Mouse (Mus musculus): Measurements from ENCODE around the gene Slc45a2. TPM values are rescaled to one million over a fixed set of nuclear protein-coding genes. Genes with fewer than 3 reads are reported as not detected.
"Not testable (repeated sequence)": the region's sequence is repeated elsewhere in the genome, so short reads cannot be mapped to it uniquely, and the experiment has no call there.

The Slc45a2 gene
- polyA plus RNA-seq, 1 experiment from 2014 or later, result not detected

DNA sequence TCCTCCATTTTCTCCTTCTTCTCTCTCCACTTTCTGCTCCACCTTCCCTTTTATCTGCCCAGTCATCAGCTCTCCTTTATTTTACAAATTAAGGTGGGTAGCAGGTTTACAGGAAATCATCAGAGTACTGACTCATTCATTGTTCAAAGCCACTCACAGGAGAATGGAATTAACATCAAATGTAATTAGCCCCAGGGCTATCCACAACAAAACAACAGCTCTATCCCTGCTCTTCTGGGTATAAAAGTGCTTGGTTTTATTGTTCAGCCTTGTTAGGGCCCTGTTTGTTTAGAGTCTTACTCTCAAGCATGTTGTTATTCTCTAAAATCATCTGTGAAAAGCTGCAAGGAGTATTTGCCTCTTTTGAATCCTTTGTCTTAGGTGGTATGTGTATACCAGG lies 23.4 kb upstream of the Slc45a2 start:
- Histone ChIP-seq H3K4me3 (replicated peaks) (no peak overlapping the region), H3K36me3 (no peaks in the 10 kb centered on the region), H3K27ac (no peak overlapping the region), H3K4me2 (replicated peaks) (no peak overlapping the region), H3K4me1 (replicated peaks) (no peaks in the 10 kb centered on the region), H3K9me3 (no peaks in the 10 kb centered on the region), H3K27me3 (replicated peaks) (no peaks in the 10 kb centered on the region), H3K9ac (no peak overlapping the region)
- ATAC-seq, result no peak

DNA sequence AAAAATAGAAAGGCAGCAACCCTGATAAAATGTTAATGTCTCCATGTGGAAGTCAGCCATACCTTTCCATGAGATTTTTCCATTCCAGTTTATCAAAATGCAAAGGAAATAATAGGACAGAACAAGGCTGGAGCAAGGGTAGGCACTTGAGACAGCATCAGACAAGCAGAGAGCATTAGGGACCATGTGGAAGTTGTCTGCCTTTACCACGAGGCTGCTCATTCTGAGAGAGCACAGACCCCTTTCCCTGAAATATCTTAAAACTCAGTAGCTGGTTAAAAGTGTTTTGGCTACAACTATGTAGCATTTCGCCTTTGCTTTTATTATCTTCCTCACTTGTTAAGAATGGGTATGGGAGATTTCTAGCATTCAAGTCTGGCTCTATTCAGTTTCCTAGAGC lies 19.8 kb upstream of the Slc45a2 start:
- Histone ChIP-seq H3K9me3 (no peaks in the 10 kb centered on the region), H3K9ac (no peak overlapping the region), H3K27ac (no peak overlapping the region), H3K36me3 (no peaks in the 10 kb centered on the region), H3K4me2 (replicated peaks) (no peak overlapping the region), H3K27me3 (replicated peaks) (no peaks in the 10 kb centered on the region), H3K4me3 (replicated peaks) (no peak overlapping the region), H3K4me1 (replicated peaks) (0 out of 2 replicates have a peak, but pooled peaks cover 2% of the 10 kb centered on the region)
- whole genome bisulfite sequencing, result 49% methylated on average over 2 of the region's 2 CpGs
- ATAC-seq, result no peak

DNA sequence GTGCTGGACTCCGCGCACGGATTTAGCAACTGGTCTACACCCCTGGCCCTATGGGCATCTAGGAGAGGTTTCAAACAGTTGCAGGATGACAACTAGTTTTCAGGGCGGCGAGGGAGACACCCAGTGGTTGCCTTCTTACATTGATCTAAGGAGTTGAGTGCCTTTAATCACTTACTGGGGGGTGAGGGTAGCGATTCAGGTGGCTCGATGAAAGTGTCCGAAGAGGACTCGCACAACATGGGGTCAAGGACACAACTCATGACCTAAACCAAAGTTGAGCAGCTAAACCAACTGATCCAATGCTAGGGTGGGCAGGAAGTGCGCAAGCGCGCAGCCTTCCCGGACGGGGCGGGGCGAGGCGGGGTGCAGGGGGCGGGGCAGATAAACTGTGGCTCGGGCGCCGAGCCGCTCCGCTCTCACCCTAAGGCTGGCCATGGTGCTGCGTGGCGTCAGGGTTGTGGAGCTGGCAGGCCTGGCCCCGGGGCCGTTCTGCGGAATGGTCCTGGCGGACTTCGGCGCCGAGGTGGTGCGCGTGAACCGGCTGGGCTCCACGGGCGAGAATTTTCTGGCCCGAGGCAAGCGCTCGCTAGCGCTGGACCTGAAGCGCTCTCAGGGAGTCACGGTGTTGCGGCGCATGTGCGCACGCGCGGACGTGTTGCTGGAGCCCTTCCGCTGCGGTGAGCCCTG lies 19.0 kb upstream of the Slc45a2 start, which contains the start of gene Amacr:
Gene Amacr (plus strand): TSS at position 380 of the 687 bp plus-strand sequence.
- H3K36me3 ChIP-seq, result no peaks in the 10 kb centered on the region
- H3K4me1 ChIP-seq (replicated peaks), result 0 out of 2 replicates have a peak, but pooled peaks cover 2% of the 10 kb centered on the region
- ATAC-seq, result peak; percentile 98
- H3K4me3 ChIP-seq (replicated peaks), result peak within 1 kb of the TSS; percentile 73
- H3K27me3 ChIP-seq (replicated peaks), result no peaks in the 10 kb centered on the region
- peak within 1 kb of the TSS; percentile 57 for H3K4me2 ChIP-seq (replicated peaks)
- H3K9me3 ChIP-seq, result no peaks in the 10 kb centered on the region
- H3K9ac ChIP-seq, result peak within 1 kb of the TSS; percentile 91
- under 1% methylated on average over 52 of the region's 52 CpGs for WGBS
- peak within 1 kb of the TSS; percentile 93 for H3K27ac ChIP-seq

DNA sequence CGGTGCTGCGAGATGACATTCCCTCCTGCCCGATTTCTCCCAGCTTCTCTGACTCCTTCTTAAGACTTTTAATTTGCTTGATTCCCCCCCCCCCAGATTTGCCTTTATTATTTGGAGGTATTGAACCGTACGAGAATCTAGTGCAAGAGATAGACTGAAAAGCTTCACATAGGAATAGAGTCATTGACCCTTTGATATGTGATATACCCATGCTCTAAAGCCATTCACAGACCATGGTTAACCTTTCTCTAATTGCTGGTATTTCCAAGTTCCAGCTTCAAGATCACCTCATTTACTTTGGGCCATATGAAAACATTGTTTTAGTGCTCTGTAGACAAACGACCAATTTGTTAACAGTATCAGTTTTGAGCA lies 18.5 kb upstream of the Slc45a2 start:
- no peaks in the 10 kb centered on the region for H3K36me3 ChIP-seq
- WGBS, result 6% methylated on average over 6 of the region's 6 CpGs
- H3K4me1 ChIP-seq (replicated peaks), result 0 out of 2 replicates have a peak, but pooled peaks cover 2% of the 10 kb centered on the region
- peak; percentile 31 for ATAC-seq
- peak overlapping the region; percentile 91 for H3K9ac ChIP-seq
- H3K4me2 ChIP-seq (replicated peaks), result peak overlapping the region; percentile 57
- H3K27ac ChIP-seq, result peak overlapping the region; percentile 93; the same call in 1 of the 2 replicates
- H3K9me3 ChIP-seq, result no peaks in the 10 kb centered on the region
- no peaks in the 10 kb centered on the region for H3K27me3 ChIP-seq (replicated peaks)
- peak overlapping the region; percentile 73 for H3K4me3 ChIP-seq (replicated peaks)

DNA sequence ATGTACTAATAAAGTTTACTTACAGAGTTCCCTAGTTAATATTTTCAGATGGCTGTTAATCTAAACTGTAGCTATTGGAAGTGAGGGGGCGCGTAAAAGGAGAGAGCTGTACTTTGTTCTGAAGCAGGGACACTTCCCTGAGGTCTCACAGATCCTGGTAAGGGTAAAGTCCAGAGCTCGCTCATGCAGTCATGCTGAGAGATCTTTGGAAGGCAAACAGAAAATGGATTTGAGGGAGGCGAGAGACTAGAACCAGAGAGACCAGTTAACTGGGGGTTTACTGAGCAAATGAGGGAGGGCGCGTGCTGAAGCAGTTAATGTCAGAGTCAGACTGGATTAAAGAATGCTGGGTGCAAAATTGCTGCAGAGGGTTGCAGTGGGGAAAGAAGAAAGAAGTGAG lies 14.8 kb upstream of the Slc45a2 start:
- Histone ChIP-seq H3K4me2 (replicated peaks) (peak overlapping the region; percentile 23; the same call in 1 of the 2 replicates), H3K36me3 (no peaks in the 10 kb centered on the region), H3K9ac (no peak overlapping the region), H3K4me1 (replicated peaks) (0 out of 2 replicates have a peak, but pooled peaks cover 2% of the 10 kb centered on the region), H3K4me3 (replicated peaks) (no peak overlapping the region), H3K27me3 (replicated peaks) (no peaks in the 10 kb centered on the region), H3K9me3 (no peaks in the 10 kb centered on the region), H3K27ac (peak overlapping the region; percentile 48)
- peak; percentile 69 for ATAC-seq
- 53% methylated on average over 6 of the region's 6 CpGs for WGBS

DNA sequence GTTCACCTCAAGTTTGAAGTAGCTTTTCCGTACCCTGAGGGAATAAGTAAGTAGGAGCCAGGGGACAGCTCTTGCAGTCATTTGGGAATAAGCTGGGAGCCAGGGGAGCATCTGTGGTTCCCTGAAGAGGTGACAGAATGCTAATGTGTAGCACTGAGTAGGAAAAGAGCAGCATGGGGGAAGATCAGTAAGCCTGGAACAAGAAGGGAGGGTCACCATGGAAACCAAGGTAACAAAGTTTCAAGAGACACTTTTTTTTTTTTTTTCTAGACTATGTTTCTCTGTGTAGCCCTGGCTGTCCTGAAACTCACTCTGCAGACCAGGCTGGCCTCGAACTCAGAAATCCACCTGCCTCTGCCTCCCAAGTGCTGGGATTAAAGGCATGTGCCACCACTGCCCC lies 14.0 kb upstream of the Slc45a2 start:
- peak overlapping the region; percentile 48 for H3K27ac ChIP-seq
- H3K36me3 ChIP-seq; H3K9me3 ChIP-seq; H3K4me2 ChIP-seq (replicated peaks); H3K4me1 ChIP-seq (replicated peaks); H3K4me3 ChIP-seq (replicated peaks); H3K27me3 ChIP-seq (replicated peaks); ATAC-seq; H3K9ac ChIP-seq: not testable (repeated sequence)
- 79% methylated on average over 2 of the region's 2 CpGs for WGBS

DNA sequence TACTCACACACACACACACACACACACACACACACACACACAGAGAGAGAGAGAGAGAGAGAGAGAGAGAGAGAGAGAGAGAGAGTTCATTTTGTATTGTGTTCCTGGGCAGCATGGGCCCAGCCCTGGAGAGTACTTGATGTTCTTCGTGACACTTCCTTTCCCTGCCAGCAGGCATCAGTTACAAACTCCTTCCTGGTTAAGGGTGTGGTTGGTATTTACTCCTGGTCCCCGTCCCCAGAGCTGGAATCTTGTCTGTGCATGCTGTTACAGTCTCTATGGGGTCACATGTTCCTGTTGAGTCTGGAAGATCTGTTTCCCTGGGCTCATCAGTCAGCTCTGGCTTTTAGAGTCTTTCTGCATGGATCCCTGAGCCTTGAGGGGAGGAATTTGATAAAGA lies 10.1 kb upstream of the Slc45a2 start:
- H3K4me3 ChIP-seq (replicated peaks), result no peak overlapping the region
- H3K36me3 ChIP-seq, result no peaks in the 10 kb centered on the region
- no peak overlapping the region for H3K27ac ChIP-seq
- no peaks in the 10 kb centered on the region for H3K4me1 ChIP-seq (replicated peaks)
- WGBS, result 38% methylated on average over 2 of the region's 2 CpGs
- H3K9ac ChIP-seq, result no peak overlapping the region
- H3K27me3 ChIP-seq (replicated peaks), result no peaks in the 10 kb centered on the region
- no peak for ATAC-seq
- no peak overlapping the region for H3K4me2 ChIP-seq (replicated peaks)
- no peaks in the 10 kb centered on the region for H3K9me3 ChIP-seq

DNA sequence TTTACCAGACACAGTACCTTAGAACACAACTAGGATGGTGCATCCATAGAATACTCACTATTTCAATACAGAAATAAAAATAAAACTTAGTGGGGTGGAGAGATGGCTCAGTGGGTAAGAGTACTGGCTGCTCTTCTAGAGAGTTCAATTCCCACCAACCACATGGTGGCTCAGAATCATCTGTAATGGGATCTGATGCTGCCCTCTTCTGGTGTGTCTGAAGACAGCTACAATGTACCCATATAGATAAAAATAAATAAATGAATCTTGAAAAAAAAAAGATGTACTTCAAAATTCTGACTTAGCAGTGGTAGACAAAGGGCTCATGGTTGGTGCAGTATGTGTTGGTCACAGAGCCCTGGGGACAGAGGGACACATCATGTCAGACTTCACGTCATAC lies 9.0 kb upstream of the Slc45a2 start:
- no peaks in the 10 kb centered on the region for H3K9me3 ChIP-seq
- H3K27ac ChIP-seq, result no peak overlapping the region
- H3K27me3 ChIP-seq (replicated peaks), result no peaks in the 10 kb centered on the region
- 79% methylated on average over 1 of the region's 1 CpGs for WGBS
- no peaks in the 10 kb centered on the region for H3K4me1 ChIP-seq (replicated peaks)
- no peak overlapping the region for H3K4me3 ChIP-seq (replicated peaks)
- H3K36me3 ChIP-seq, result no peaks in the 10 kb centered on the region
- no peak overlapping the region for H3K4me2 ChIP-seq (replicated peaks)
- no peak for ATAC-seq
- H3K9ac ChIP-seq, result no peak overlapping the region

DNA sequence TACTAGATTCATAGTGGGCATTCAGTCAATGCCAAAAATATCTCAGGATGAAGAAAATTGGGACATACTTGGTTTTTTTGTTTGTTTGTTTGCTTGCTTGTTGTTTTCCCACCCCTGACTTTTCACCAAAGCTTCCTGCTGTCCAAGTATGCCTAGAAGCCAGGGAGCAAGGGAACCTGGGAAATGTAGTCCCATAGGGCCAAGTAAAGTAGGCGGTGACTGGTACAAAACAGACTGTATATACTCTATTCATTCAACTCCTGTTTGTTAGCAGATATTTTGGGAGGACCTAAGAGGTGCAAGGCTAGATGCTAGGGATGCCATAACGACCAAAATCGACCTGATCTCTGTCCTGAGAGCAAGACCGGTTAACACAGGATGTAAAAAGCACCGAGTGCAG lies 689 bp upstream of the Slc45a2 start:
- no peaks in the 10 kb centered on the region for H3K4me1 ChIP-seq (replicated peaks)
- ATAC-seq, result 0 out of 2 replicates have a peak, but pooled peaks have one; percentile 31
- H3K27ac ChIP-seq, result no peak overlapping the region
- no peaks in the 10 kb centered on the region for H3K36me3 ChIP-seq
- no peak overlapping the region for H3K9ac ChIP-seq
- H3K9me3 ChIP-seq, result no peaks in the 10 kb centered on the region
- no peak overlapping the region for H3K4me3 ChIP-seq (replicated peaks)
- H3K4me2 ChIP-seq (replicated peaks), result no peak overlapping the region
- 54% methylated on average over 5 of the region's 5 CpGs for WGBS
- H3K27me3 ChIP-seq (replicated peaks), result no peaks in the 10 kb centered on the region

DNA sequence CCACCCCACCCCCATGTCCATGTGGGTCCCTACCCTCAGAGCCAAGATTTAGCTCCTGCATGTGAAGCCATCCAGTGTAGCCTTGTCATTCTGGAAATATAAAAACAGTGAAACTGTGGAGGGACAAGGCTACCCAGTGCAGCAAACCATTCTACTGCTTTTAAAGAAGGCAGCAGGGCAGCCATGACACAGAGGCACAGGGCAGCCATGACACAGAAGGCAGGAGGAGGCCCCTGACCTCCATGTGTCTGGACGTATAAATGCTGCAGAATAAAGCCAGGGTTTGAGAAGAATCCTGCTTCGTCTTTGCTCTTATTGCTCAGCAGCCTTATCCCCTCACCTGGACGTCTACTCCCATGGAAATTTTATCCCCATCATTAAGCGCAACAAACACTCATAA lies 3.3 kb downstream of the Slc45a2 start:
- Histone ChIP-seq H3K27me3 (replicated peaks) (no peaks in the 10 kb centered on the region), H3K4me2 (replicated peaks) (no peak overlapping the region), H3K4me3 (replicated peaks) (no peak overlapping the region), H3K9me3 (no peaks in the 10 kb centered on the region), H3K27ac (no peak overlapping the region), H3K4me1 (replicated peaks) (no peaks in the 10 kb centered on the region), H3K36me3 (no peaks in the 10 kb centered on the region), H3K9ac (no peak overlapping the region)
- ATAC-seq, result no peak
- WGBS, result 87% methylated on average over 4 of the region's 4 CpGs

DNA sequence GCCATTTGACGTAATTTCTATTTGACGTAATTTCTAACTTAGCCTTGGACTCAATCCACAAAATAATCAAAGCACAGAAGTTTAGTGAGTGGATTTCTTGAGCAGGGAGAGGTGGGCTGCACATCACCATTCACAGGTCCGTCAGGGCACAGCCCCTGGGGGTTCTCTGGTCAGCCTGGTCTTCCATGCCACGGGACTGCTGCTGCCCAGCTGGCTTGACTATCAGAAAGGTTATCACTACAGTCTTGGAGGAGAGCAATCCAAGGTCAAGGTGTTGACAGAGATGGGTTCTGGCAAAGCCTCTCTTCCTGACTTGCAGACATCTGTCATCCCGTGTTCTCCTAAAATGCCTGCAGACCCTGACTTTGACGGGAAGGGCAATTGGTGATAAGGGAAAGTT lies 4.1 kb downstream of the Slc45a2 start:
- H3K36me3 ChIP-seq, result no peaks in the 10 kb centered on the region
- 64% methylated on average over 6 of the region's 6 CpGs for whole genome bisulfite sequencing
- no peaks in the 10 kb centered on the region for H3K9me3 ChIP-seq
- ATAC-seq, result no peak
- no peaks in the 10 kb centered on the region for H3K27me3 ChIP-seq (replicated peaks)
- no peak overlapping the region for H3K9ac ChIP-seq
- no peaks in the 10 kb centered on the region for H3K4me1 ChIP-seq (replicated peaks)
- no peak overlapping the region for H3K4me3 ChIP-seq (replicated peaks)
- no peak overlapping the region for H3K4me2 ChIP-seq (replicated peaks)
- H3K27ac ChIP-seq, result no peak overlapping the region

DNA sequence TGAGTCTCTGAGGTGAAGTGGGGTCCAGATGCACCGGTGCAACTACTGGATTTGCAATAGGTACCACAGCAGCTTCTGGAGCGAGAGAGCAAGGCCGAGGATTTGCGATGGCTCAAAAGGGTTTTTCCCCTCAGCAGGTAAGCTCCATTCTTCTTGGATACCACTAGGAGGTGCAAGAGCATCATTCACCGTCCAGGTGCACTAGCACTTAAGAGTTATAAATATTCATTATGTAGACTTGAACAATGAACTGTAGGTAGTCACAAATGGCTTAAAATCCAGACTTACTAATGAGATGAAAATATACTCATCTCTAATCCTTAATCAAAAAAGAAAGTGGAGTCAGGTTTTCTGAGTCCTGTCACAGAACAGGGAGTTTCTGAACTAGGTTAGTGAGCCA lies 8.2 kb downstream of the Slc45a2 start:
- no peak overlapping the region for H3K9ac ChIP-seq

DNA sequence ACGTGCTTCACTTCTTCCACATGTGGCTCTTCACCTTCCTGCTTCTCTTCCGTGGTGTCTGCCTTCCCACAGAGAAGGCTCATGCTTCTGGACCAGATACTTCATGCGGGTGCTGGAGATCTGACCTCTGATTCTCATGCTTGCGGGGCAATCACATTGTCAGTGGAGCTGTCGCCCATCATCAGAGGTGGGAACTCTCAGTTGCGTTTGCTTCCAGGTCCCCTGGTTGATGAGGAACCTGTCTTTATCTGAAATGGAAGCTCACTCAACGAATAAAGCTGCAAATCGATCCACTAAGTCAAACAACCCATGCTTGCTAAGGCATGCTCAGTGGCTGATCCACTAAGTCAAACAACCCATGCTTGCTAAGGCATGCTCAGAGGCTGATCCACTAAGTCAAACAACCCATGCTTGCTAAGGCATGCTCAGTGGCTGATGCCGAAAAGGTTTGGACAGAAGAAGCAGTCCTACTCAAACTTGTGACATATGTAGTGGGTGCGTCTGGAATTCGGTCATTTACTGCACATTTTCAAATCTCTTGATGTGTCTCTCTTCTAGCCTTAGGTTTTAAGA lies 10.5 kb downstream of the Slc45a2 start:
- H3K27ac ChIP-seq, result no peak overlapping the region
- no peak overlapping the region for H3K4me3 ChIP-seq (replicated peaks)
- no peaks in the 10 kb centered on the region for H3K36me3 ChIP-seq
- no peak overlapping the region for H3K9ac ChIP-seq
- no peak overlapping the region for H3K4me2 ChIP-seq (replicated peaks)
- no peaks in the 10 kb centered on the region for H3K27me3 ChIP-seq (replicated peaks)
- no peaks in the 10 kb centered on the region for H3K4me1 ChIP-seq (replicated peaks)
- WGBS, result 75% methylated on average over 11 of the region's 11 CpGs
- H3K9me3 ChIP-seq, result no peaks in the 10 kb centered on the region
- ATAC-seq, result no peak

More for the DNA sequence above, 8.2 kb downstream of the Slc45a2 start:
- no peak overlapping the region for H3K4me3 ChIP-seq (replicated peaks)
- no peaks in the 10 kb centered on the region for H3K4me1 ChIP-seq (replicated peaks)
- H3K27ac ChIP-seq, result no peak overlapping the region
- H3K36me3 ChIP-seq, result no peaks in the 10 kb centered on the region
- WGBS, result 26% methylated on average over 5 of the region's 5 CpGs
- no peak overlapping the region for H3K4me2 ChIP-seq (replicated peaks)
- no peaks in the 10 kb centered on the region for H3K27me3 ChIP-seq (replicated peaks)
- H3K9me3 ChIP-seq, result no peaks in the 10 kb centered on the region
- no peak for ATAC-seq

All from intestine, embryonic 15.5 days (tissue).